Mouse (Mus musculus): Measurements from ENCODE around the gene Hivep2. TPM values are rescaled to one million over a fixed set of nuclear protein-coding genes. Genes with fewer than 3 reads are reported as not detected.
A peak's percentile ranks its signal among the peaks of the same experiment; 100 is the strongest.

Hivep2 gene
- total and polyA plus RNA-seq, 2 experiments from 2014 or later = 10.8 to 37.5 TPM

DNA sequence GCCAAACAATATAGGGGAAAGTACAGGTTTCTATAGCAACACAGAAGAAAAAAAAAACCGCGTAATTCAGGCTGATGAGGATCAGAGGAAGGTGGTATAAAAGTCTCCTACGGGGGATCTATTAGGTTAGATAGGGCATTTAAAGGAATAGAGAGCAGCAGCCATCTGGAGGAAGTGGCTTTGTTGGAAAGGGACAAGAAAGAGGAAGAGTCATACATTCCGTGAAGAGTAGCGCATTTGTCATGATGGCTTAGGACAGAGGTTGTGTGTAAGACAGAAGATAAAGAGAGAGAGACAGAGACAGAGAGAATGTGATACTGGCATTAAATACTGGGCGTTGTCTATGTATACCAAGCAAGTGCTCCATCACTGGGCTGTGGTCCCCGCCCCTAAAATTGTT lies 32.6 kb upstream of the Hivep2 start:
- no peaks in the 10 kb centered on the region for H3K36me3 ChIP-seq (ENCODE audit: insufficient read depth, low read length)
- H3K27me3 ChIP-seq (ENCODE audit: insufficient read depth, low read length) = no peaks in the 10 kb centered on the region
- H3K9ac ChIP-seq (replicated peaks; ENCODE audit: low read length, poor library complexity, severe bottlenecking) = no peak overlapping the region
- no peak for DNase-seq (ENCODE audit: low spot score)
- no peak overlapping the region for H3K4me2 ChIP-seq (ENCODE audit: low read depth, low read length, poor library complexity, severe bottlenecking)
- no peak overlapping the region for H3K27ac ChIP-seq (ENCODE audit: low read depth, low read length)
- no peaks in the 10 kb centered on the region for H3K9me3 ChIP-seq (ENCODE audit: low read length)
- no peak for ATAC-seq (ENCODE audit: low FRiP score)
- no peak for TF ChIP-seq CTCF (IDR thresholded peaks at IDR 0.05)
- no peak overlapping the region for H3K4me3 ChIP-seq (ENCODE audit: low read depth, low read length)
- no peaks in the 10 kb centered on the region for H3K4me1 ChIP-seq (ENCODE audit: insufficient read depth, low read length)
- 82% methylated on average over 7 of the region's 7 CpGs for WGBS

- Histone ChIP-seq H3K27ac (ENCODE audit: low read depth, low read length) (no peak overlapping the region), H3K9ac (replicated peaks; ENCODE audit: low read length, poor library complexity, severe bottlenecking) (no peak overlapping the region), H3K4me2 (ENCODE audit: low read depth, low read length, poor library complexity, severe bottlenecking) (no peak overlapping the region), H3K4me3 (ENCODE audit: low read depth, low read length) (no peak overlapping the region), H3K36me3 (ENCODE audit: insufficient read depth, low read length) (no peaks in the 10 kb centered on the region), H3K4me1 (ENCODE audit: insufficient read depth, low read length) (no peaks in the 10 kb centered on the region), H3K9me3 (ENCODE audit: low read length) (no peaks in the 10 kb centered on the region), H3K27me3 (ENCODE audit: insufficient read depth, low read length) (no peaks in the 10 kb centered on the region)
- WGBS = 83% methylated on average over 2 of the region's 2 CpGs
- no peak for DNase-seq (ENCODE audit: low spot score)
- ATAC-seq (ENCODE audit: low FRiP score) = no peak
- TF ChIP-seq CTCF (IDR thresholded peaks at IDR 0.05) = no peak
Observed at GRCm38 (mm10) chr10:13935646-13936045, 30.2 kb upstream of the Hivep2 start.

DNA sequence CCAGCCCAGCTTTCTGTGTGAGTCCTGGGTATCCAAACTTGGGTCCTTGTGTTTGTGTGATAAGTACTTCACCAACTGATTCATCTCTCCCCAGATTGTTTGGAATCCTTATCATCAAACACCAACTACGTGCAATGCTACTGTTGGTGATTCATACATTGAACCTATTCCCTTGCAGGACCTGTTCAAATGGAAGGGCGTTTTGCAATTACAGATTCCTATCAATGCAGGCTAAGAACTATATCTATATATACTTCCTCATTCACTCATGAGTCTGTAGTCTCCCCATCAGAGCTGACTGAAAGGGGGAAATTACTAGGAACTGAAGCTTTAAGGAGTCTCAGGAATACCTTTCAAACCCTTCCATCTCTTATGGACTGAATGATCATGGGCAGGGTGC lies 24.5 kb upstream of the Hivep2 start:
- H3K27ac ChIP-seq (ENCODE audit: low read depth, low read length) = no peak overlapping the region
- H3K4me1 ChIP-seq (ENCODE audit: insufficient read depth, low read length) = no peaks in the 10 kb centered on the region
- no peak for TF ChIP-seq CTCF (IDR thresholded peaks at IDR 0.05)
- ATAC-seq (ENCODE audit: low FRiP score) (no peak), DNase-seq (ENCODE audit: low spot score) (no peak)
- no peaks in the 10 kb centered on the region for H3K9me3 ChIP-seq (ENCODE audit: low read length)
- H3K4me3 ChIP-seq (ENCODE audit: low read depth, low read length) = no peak overlapping the region
- WGBS = 91% methylated on average over 2 of the region's 2 CpGs
- no peak overlapping the region for H3K4me2 ChIP-seq (ENCODE audit: low read depth, low read length, poor library complexity, severe bottlenecking)
- H3K9ac ChIP-seq (replicated peaks; ENCODE audit: low read length, poor library complexity, severe bottlenecking) = no peak overlapping the region
- H3K27me3 ChIP-seq (ENCODE audit: insufficient read depth, low read length) = no peaks in the 10 kb centered on the region
- H3K36me3 ChIP-seq (ENCODE audit: insufficient read depth, low read length) = no peaks in the 10 kb centered on the region

DNA sequence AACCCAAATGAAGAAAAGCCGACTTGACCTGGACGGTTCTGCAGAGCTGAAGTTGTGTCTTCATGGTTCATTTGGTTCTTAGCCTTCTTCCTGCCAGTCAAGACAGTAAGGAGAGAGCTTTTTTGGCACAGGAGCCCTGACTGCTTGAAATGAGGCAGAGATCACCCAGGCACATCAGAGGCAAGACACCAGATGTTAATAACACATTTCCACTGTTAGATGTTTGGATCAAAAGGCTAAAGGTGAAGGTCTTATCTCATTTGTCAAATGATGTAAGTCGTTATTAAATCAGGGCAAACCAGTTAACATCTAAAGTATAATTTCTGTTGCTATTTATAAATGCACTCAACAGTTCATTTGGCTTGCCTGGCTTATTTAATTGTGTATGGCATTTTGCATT lies 22.2 kb upstream of the Hivep2 start:
- Histone ChIP-seq H3K36me3 (ENCODE audit: insufficient read depth, low read length) (no peaks in the 10 kb centered on the region), H3K4me3 (ENCODE audit: low read depth, low read length) (no peak overlapping the region), H3K9me3 (ENCODE audit: low read length) (no peaks in the 10 kb centered on the region), H3K9ac (replicated peaks; ENCODE audit: low read length, poor library complexity, severe bottlenecking) (no peak overlapping the region), H3K27ac (ENCODE audit: low read depth, low read length) (no peak overlapping the region), H3K4me2 (ENCODE audit: low read depth, low read length, poor library complexity, severe bottlenecking) (no peak overlapping the region), H3K4me1 (ENCODE audit: insufficient read depth, low read length) (no peaks in the 10 kb centered on the region), H3K27me3 (ENCODE audit: insufficient read depth, low read length) (no peaks in the 10 kb centered on the region)
- 67% methylated on average over 3 of the region's 3 CpGs for WGBS
- ATAC-seq (ENCODE audit: low FRiP score) (no peak), DNase-seq (ENCODE audit: low spot score) (peak; percentile 9)
- TF ChIP-seq CTCF (IDR thresholded peaks at IDR 0.05) = no peak

DNA sequence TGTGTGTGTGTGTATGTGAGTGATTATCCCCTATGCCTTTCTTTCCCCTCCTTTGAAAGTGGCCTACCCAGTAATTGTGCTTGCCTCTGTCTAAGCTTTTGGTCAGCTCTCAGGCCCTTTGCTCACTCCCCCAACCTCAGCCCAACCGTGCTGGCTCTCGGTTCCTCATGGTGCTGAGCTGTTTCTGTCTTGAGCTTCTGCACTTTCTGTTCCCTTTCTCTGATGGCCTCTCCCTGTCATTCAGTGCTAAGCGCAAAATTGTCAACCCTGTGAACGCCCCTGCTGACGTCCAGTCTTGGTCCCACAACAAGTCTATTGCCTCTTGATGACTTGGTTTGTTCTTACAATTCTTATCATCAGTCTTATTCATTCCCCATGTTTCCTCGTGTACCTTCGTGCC lies 19.4 kb upstream of the Hivep2 start:
- H3K9me3 ChIP-seq (ENCODE audit: low read length) = no peaks in the 10 kb centered on the region
- H3K4me2 ChIP-seq (ENCODE audit: low read depth, low read length, poor library complexity, severe bottlenecking) = no peak overlapping the region
- ATAC-seq (ENCODE audit: low FRiP score) (no peak), DNase-seq (ENCODE audit: low spot score) (no peak)
- H3K9ac ChIP-seq (replicated peaks; ENCODE audit: low read length, poor library complexity, severe bottlenecking) = no peak overlapping the region
- H3K36me3 ChIP-seq (ENCODE audit: insufficient read depth, low read length) = no peaks in the 10 kb centered on the region
- H3K4me3 ChIP-seq (ENCODE audit: low read depth, low read length) = no peak overlapping the region
- H3K27ac ChIP-seq (ENCODE audit: low read depth, low read length) = no peak overlapping the region
- TF ChIP-seq CTCF (IDR thresholded peaks at IDR 0.05) = no peak
- H3K27me3 ChIP-seq (ENCODE audit: insufficient read depth, low read length) = no peaks in the 10 kb centered on the region
- 74% methylated on average over 7 of the region's 7 CpGs for WGBS
- no peaks in the 10 kb centered on the region for H3K4me1 ChIP-seq (ENCODE audit: insufficient read depth, low read length)

DNA sequence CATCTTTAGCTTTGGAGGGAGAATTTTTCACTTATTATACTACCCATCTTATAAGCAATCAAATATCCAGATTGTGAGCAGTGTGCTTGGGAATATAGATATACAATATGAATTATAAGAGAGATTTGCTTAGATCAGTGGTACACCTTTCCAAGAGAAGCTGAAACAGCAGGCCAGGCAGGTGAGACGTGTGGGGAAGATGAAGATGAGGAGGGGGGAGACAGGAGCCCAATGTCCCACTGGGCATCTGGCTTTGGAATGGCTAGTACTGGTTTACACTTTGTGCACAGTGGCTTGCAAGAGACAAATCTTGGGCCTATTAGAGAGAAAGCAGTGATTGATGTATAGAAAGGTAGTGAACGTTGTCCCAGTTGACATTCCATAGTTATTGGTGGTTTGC lies 2.9 kb upstream of the Hivep2 start:
- H3K9ac ChIP-seq (replicated peaks; ENCODE audit: low read length, poor library complexity, severe bottlenecking) = no peak overlapping the region
- DNase-seq (ENCODE audit: low spot score) (no peak), ATAC-seq (ENCODE audit: low FRiP score) (no peak)
- H3K27me3 ChIP-seq (ENCODE audit: insufficient read depth, low read length) = no peaks in the 10 kb centered on the region
- no peak overlapping the region for H3K27ac ChIP-seq (ENCODE audit: low read depth, low read length)
- no peaks in the 10 kb centered on the region for H3K36me3 ChIP-seq (ENCODE audit: insufficient read depth, low read length)
- H3K4me2 ChIP-seq (ENCODE audit: low read depth, low read length, poor library complexity, severe bottlenecking) = no peak overlapping the region
- H3K9me3 ChIP-seq (ENCODE audit: low read length) = no peaks in the 10 kb centered on the region
- H3K4me1 ChIP-seq (ENCODE audit: insufficient read depth, low read length) = no peaks in the 10 kb centered on the region
- no peak overlapping the region for H3K4me3 ChIP-seq (ENCODE audit: low read depth, low read length)
- no peak for TF ChIP-seq CTCF (IDR thresholded peaks at IDR 0.05)
- 79% methylated on average over 2 of the region's 2 CpGs for WGBS
